Mouse (Mus musculus) embryonic facial prominence, embryonic 10.5 days (tissue): Measurements from ENCODE around the gene Arsa. TPM values are rescaled to one million over a fixed set of nuclear protein-coding genes. Genes with fewer than 3 reads are reported as not detected.
A peak's percentile ranks its signal among the peaks of the same experiment; 100 is the strongest.
"Not testable (repeated sequence)": the region's sequence is repeated elsewhere in the genome, so short reads cannot be mapped to it uniquely, and the experiment has no call there.

Source experiments
- DNase-seq: peaks from one replicate; pipeline ENCODE4 v3.0.0-alpha.2; 2017; ENCODE audit warnings: low spot score
- H3K27ac ChIP-seq: fragments of 300-500 bp; sonication (generic); replicated peaks from 2 replicates; pipeline ENCODE4 v1.5.1; 2016; ENCODE audit warnings: mild to moderate bottlenecking
- H3K27me3 ChIP-seq: fragments of 300-500 bp; sonication (generic); replicated peaks from 2 replicates; pipeline ENCODE4 v1.6.1; 2016; ENCODE audit warnings: low read depth, mild to moderate bottlenecking; ENCODE audit not compliant: poor library complexity, severe bottlenecking
- H3K36me3 ChIP-seq: fragments of 300-500 bp; sonication (generic); replicated peaks from 2 replicates; pipeline ENCODE4 v1.6.1; 2016; ENCODE audit warnings: mild to moderate bottlenecking, moderate library complexity
- H3K4me1 ChIP-seq: fragments of 300-500 bp; sonication (generic); 2 replicates; pipeline ENCODE4 v1.6.1; 2016
- H3K4me3 ChIP-seq: fragments of 300-500 bp; sonication (generic); 2 replicates; pipeline ENCODE4 v1.5.1; 2016; ENCODE audit warnings: mild to moderate bottlenecking, moderate library complexity
- H3K9me3 ChIP-seq: fragments of 300-500 bp; sonication (generic); 2 replicates; pipeline ENCODE4 v1.6.1; 2016; ENCODE audit warnings: mild to moderate bottlenecking
- WGBS: fragments of 180-500 bp; shearing (Covaris S2); methylation state at CpG from one replicate; pipeline ENCODE4 v1.1.7; 2016; 5-methylcytosine and 5-hydroxymethylcytosine counted together
- polyA plus RNA-seq: library from polyadenylated mRNA; unstranded; fragments of >200 nt; fragmentation: Nextera tagmentation; extraction: Ambion mirVana; gene quantifications from 2 replicates; pipeline ENCODE4 v1.2.1, GENCODE M21; 2016

Gene Arsa
- polyA plus RNA-seq, 1 experiment from 2014 or later = 11.2 TPM

DNA sequence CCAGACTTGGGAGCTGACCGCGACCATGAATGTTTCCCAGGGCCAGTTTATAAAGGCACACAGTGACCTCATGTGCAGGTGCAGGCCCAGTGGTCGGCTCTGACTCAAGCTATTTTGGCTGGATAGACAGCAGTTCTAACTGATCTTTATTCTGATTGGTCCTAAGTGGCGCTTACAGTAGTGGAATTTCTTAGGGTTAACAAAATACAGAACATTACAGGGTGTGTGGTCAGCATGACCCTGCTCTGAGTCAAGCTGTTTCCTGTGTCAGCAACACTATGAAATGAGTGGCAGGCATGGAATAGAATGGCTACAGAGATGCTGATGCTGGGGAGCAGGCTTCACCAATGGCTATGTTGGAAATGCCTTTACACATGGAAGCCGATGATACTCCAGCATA is 41.3 kb downstream of the Arsa start:
- H3K4me1 ChIP-seq = no peaks in the 10 kb centered on the region
- no peaks in the 10 kb centered on the region for H3K36me3 ChIP-seq
- no peak overlapping the region for H3K4me3 ChIP-seq
- 86% methylated on average over 5 of the region's 5 CpGs for WGBS
- H3K9me3 ChIP-seq = no peaks in the 10 kb centered on the region
- H3K27me3 ChIP-seq = no peaks in the 10 kb centered on the region
- no peak for DNase-seq
- no peak overlapping the region for H3K27ac ChIP-seq

DNA sequence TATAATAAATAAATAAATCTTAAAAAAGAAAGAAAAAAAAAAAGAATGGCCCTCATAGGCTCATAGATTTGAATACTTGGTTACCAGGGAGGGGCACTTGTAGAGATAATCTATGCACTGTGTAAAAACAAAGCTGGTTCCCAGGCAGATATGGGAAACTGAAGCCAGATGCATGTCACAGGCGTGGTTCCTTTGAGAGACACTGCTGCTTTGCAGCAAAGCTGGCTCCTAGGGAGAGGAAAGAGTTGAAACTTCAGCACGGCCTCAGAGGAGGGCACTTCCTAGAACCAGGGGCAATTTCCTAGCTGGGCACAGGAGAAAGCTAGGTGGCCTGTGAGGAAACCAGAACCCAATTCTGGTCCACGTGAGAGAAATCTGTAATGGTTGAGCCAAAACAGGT is 43.1 kb downstream of the Arsa start:
- Histone ChIP-seq H3K4me1 (peaks cover 6% of the 10 kb centered on the region), H3K27me3 (no peaks in the 10 kb centered on the region), H3K9me3 (no peaks in the 10 kb centered on the region), H3K4me3 (no peak overlapping the region), H3K36me3 (no peaks in the 10 kb centered on the region), H3K27ac (no peak overlapping the region)
- 65% methylated on average over 3 of the region's 3 CpGs for WGBS
- DNase-seq = no peak

DNA sequence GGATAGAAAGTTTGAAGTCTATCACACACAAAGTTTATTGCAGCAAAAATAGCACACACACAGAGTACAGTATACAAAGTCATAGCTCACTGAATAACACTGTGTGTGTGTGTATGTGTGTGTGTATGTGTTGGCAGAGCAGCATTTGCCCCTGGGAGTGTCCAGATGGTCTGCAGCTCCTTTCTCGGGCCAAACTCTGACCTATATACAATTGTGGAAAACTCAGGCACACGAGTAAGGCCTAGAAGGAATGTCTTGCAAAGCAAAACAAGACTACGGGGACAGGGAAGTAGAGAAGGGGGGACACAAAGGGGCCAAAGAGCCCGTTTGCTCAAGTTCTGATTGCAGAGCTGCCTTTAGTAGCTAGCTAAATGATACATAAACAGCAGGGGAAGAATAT is 44.3 kb downstream of the Arsa start:
- H3K36me3 ChIP-seq = peaks cover 3% of the 10 kb centered on the region
- H3K9me3 ChIP-seq = no peaks in the 10 kb centered on the region
- no peaks in the 10 kb centered on the region for H3K27me3 ChIP-seq
- no peak overlapping the region for H3K4me3 ChIP-seq
- H3K27ac ChIP-seq = no peak overlapping the region
- no peak for DNase-seq
- peaks cover 18% of the 10 kb centered on the region for H3K4me1 ChIP-seq
- 80% methylated on average over 4 of the region's 4 CpGs for WGBS

DNA sequence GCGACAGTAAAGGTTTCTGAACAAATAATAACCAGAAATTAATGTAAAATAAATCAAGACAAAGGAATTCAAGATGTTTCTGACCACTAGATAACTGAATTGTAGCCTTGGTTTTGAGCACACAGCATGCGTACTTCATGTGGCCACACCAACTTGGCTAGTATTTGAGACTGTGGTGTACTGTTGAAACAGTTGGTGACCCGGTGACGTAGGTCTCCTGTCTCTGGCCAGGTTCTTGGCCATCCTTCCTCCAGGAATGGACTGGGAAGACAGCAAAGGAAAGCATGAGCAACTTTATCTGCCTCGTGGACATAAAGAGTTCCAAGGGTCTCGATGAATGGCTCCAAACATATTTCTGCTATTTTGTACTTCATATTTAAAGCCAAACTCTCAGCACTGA is 45.4 kb downstream of the Arsa start:
- 94% methylated on average over 6 of the region's 6 CpGs for WGBS
- H3K9me3 ChIP-seq = no peaks in the 10 kb centered on the region
- DNase-seq = no peak

DNA sequence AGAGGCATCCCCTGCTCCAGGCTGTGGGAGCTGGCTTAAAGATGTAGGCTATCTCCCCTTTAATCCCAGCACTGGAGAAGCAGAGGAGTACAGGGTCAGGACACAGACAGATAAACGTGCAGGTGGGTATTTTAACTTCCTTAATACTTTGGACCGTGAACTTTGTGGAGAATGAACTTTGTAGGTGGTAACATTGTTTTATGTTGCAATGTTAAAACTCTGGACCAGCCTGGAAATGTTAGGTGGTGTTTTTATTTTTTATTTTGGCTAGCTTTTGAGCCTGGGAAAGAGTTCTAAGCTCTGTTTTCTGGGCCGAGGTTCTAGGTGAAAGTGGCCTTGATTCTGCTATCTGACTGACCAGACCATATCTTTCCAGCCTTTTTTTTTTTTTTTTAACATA is 46.0 kb downstream of the Arsa start:
- no peaks in the 10 kb centered on the region for H3K9me3 ChIP-seq
- 90% methylated on average over 3 of the region's 3 CpGs for WGBS
- H3K27ac ChIP-seq = no peak overlapping the region
- H3K4me3 ChIP-seq = no peak overlapping the region
- no peak for DNase-seq
- peaks cover 21% of the 10 kb centered on the region for H3K4me1 ChIP-seq
- no peaks in the 10 kb centered on the region for H3K27me3 ChIP-seq
- H3K36me3 ChIP-seq = peaks cover 20% of the 10 kb centered on the region

More for the DNA sequence above, 45.4 kb downstream of the Arsa start:
- Histone ChIP-seq H3K36me3 (peaks cover 15% of the 10 kb centered on the region), H3K27me3 (no peaks in the 10 kb centered on the region), H3K4me1 (peaks cover 19% of the 10 kb centered on the region), H3K27ac (no peak overlapping the region), H3K4me3 (no peak overlapping the region)

DNA sequence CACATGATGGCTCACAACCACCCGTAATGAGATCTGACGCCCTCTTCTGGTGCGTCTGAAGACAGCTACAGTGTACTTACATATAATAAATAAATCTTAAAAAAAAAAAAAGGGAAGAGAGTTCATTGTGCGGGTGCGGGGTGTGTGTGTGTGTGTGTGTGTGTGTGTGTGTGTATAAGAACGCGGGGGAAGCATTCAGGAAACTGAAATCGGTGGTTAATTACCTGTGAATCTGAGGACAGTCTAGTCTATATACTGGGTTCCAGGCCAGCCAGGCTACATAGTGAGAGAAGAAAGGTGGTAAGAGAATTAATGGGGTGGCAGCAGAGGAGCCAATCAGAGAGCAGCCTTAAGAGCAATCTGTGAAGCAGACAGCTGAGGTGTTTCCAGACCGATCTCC is 46.5 kb downstream of the Arsa start:
- Histone ChIP-seq H3K4me1 (peaks cover 26% of the 10 kb centered on the region), H3K36me3 (peaks cover 25% of the 10 kb centered on the region)
- not testable (repeated sequence) for H3K9me3 ChIP-seq, H3K27ac ChIP-seq, H3K27me3 ChIP-seq, H3K4me3 ChIP-seq, DNase-seq
- WGBS = 82% methylated on average over 9 of the region's 9 CpGs

DNA sequence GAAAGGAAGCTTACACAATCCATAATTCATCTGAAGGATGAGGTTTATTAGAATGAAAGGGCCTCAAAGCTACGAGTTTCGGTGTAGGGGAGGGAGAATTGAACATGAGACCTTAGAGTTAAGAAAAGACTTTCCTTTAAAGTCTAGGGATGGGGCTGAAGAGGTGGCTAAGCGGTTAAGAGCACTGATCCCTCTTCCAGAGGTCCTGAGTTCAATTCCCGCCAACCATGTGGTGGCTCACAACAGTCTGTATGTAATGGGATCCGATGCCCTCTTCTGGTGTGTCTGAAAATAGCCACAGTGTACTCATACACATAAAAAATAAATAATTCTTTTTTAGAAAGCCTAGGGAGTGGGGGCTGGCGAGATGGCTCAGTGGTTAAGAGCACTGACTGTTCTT is 46.9 kb downstream of the Arsa start:
- WGBS = 50% methylated on average over 6 of the region's 6 CpGs
- peak overlapping the region; percentile 93 for H3K27ac ChIP-seq
- peaks cover 25% of the 10 kb centered on the region for H3K36me3 ChIP-seq
- H3K4me3 ChIP-seq = peak overlapping the region; percentile 77
- no peaks in the 10 kb centered on the region for H3K27me3 ChIP-seq
- no peaks in the 10 kb centered on the region for H3K9me3 ChIP-seq
- H3K4me1 ChIP-seq = peaks cover 30% of the 10 kb centered on the region
- no peak for DNase-seq

DNA sequence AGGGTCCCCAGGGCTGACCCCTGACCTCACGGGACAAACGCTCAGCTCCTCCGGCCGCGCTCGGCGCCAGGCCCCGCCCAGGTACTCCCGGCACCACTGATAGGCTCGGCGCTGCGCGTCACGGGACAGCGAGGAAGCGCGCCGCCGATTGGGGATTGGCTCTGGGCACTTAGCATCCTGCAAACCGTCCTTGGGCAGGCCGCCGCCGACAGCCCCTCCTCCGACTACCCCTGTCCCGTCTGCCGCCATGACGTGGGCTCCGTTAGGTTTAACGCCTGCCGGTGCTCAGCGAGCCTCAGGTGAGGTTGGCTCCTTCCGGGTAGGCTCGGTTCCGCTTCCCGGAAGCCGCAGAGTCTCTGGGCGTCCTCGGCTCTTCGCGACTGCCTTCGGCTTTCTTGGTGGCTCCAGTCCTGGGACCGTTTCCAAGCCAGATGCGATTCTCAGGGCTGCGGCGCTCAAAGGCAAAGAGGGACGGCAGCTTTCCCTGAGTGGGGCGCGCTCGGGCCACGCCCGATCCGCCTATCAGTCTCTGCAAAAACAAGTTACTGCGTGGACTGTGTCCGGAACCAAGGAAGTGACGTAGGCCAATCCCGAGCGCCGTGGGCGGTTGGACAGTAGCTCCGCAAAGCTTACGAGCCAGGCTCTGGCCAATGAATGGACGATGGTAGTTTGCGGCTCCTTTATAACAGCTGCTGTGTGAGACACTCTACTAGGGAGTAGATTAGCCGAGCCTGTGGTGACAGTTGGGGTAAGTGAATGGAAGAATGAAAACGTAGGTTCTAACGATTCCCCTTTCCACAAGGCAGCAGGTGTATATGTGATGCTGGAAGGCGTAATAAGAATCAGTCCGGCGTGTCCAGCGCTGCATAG is 47.6 kb downstream of the Arsa start, which contains the start of the genes C730034F03Rik, Gm44502 and Chkb:
Gene C730034F03Rik, plus strand, starts transcription at position 238 of the 870 bp plus-strand sequence.
Gene Gm44502, minus strand, starts transcription at position 345 of the 870 bp plus-strand sequence.
Gene Chkb, minus strand, starts transcription at position 557 of the 870 bp plus-strand sequence.
- Histone ChIP-seq H3K9me3 (no peaks in the 10 kb centered on the region), H3K27ac (peak within 1 kb of the TSS; percentile 93), H3K4me1 (peaks cover 35% of the 10 kb centered on the region), H3K4me3 (peak within 1 kb of the TSS; percentile 77), H3K36me3 (peaks cover 25% of the 10 kb centered on the region), H3K27me3 (no peaks in the 10 kb centered on the region)
- DNase-seq = peak; percentile 94
- under 1% methylated on average over 70 of the region's 70 CpGs for WGBS

DNA sequence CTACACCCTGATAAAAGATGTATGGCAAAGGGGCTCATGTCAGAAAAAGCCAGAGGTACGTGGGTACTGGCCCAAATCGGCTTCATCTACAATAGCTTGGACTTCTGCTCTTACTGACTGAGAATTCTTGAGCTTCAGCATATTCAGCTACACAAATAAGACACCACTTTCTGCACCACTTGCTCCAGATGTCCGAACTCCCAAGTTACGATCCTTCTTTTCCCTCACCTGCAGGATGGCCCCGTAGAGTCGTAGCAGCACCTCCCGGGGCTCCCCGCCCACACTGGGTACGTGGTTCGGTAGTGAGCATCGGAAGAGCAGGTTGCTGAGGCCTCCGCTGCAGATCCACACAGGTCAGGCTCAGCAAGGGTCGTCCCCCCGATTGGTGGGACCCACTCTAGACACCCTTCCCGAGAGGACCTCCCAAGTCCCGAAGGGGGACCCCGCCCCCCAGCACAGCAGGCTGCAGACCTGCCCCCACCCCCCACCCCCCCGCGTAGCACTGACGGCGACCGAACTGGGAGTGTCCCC is 48.3 kb downstream of the Arsa start:
- no peak for DNase-seq
- H3K27ac ChIP-seq = peak overlapping the region; percentile 93
- H3K9me3 ChIP-seq = no peaks in the 10 kb centered on the region
- H3K4me1 ChIP-seq = peaks cover 35% of the 10 kb centered on the region
- no peaks in the 10 kb centered on the region for H3K27me3 ChIP-seq
- WGBS = 6% methylated on average over 22 of the region's 22 CpGs
- peak overlapping the region; percentile 77 for H3K4me3 ChIP-seq
- H3K36me3 ChIP-seq = peaks cover 29% of the 10 kb centered on the region

DNA sequence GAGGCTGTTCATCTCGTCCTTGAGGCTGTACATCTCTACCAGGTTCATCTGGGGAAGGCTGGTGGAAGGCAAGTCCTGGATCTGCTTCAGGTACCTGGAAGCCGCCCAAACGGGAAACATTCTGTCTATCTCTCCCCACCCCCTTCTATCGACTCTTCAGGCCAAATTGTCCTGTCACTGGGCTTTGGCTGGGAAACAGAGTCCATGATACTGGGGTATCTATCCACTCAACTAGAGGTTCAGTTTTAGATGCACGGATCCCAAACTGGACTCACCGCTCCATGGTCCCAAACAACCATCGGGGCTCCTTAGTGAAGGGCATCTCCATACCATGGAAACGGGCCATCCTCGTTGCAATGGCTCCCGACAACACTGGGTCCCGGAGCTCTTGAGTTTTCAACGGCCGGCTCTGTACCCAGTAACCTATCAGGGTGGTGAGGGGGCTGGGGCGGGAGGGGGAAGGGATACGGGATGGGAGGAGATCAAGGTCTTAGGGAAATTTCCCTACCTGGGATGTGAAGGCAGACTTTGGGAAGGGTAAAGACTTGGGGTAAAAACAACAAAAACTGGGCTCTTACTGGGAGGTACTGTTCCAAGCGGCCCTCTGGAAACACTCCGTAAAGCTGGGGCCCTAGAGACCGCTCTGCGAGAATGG is 49.0 kb downstream of the Arsa start:
- no peaks in the 10 kb centered on the region for H3K27me3 ChIP-seq
- peaks cover 35% of the 10 kb centered on the region for H3K4me1 ChIP-seq
- H3K36me3 ChIP-seq = peaks cover 30% of the 10 kb centered on the region
- no peak for DNase-seq
- H3K4me3 ChIP-seq = peak overlapping the region; percentile 77
- H3K9me3 ChIP-seq = no peaks in the 10 kb centered on the region
- no peak overlapping the region for H3K27ac ChIP-seq
- WGBS = 77% methylated on average over 19 of the region's 19 CpGs

DNA sequence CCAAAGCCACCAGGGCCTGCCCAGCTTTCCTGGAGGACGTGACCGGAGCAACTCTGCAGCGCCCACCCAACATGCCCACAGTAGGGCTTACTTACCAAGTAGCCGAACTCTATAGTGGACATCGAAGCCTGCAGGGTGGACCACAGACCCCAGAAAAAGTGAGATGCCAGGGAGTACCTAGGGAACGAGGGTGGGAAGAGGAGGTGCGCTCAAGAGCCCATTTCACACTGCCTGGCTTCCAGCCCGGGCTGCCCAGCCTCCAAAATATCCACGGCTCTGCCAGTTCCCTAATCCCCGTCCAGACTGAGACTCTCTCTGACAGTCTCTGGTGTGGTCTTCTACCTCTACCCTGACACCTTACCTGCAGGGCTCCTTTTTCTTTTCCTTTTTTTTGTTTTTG is 50.5 kb downstream of the Arsa start:
- Histone ChIP-seq H3K9me3 (no peaks in the 10 kb centered on the region), H3K4me3 (no peak overlapping the region), H3K4me1 (peaks cover 35% of the 10 kb centered on the region), H3K27ac (no peak overlapping the region), H3K27me3 (no peaks in the 10 kb centered on the region), H3K36me3 (peaks cover 37% of the 10 kb centered on the region)
- WGBS = 93% methylated on average over 10 of the region's 10 CpGs
- DNase-seq = no peak

DNA sequence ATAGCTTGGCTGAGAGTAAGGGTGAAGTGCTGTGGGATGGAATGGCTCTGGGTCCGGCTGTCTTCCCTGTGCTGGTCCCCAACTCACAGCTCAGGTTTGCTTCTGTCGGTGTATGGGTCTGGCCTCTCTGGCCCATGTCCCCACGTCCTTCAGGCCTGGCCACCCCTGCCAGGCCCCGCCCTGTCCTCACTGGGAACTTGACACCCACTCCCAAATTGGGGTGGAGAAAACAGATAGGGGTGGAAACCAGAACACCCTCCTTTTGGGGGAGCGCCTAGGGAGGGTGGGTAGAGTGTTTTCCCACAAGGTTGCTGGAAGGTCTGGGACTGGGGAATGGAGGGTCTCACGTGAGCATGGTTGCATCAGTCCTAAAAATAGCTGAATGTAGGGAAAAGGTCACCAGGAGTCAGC is 51.5 kb downstream of the Arsa start, which contains the start of gene Cpt1b:
Gene Cpt1b, minus strand, starts transcription at position 153 of the 411 bp plus-strand sequence.
- Histone ChIP-seq H3K4me3 (peak within 1 kb of the TSS; percentile 38), H3K27me3 (no peaks in the 10 kb centered on the region), H3K36me3 (peaks cover 42% of the 10 kb centered on the region), H3K4me1 (peaks cover 35% of the 10 kb centered on the region), H3K27ac (no peak within 1 kb of the TSS; the same call in 1 of the 2 replicates), H3K9me3 (no peaks in the 10 kb centered on the region)
- 23% methylated on average over 6 of the region's 6 CpGs for WGBS
- DNase-seq = no peak
